Mouse (Mus musculus): ENCODE results near the gene Klhl42.
A peak's percentile ranks its signal among the peaks of the same experiment; 100 is the strongest.

The Klhl42 gene

GRCm38 (mm10) chr6:147091136-147092120 lies at the start of gene Klhl42:
Gene Klhl42 (plus strand): TSS chr6:147091379.
- DNase-seq = peak; percentile 75

DNA sequence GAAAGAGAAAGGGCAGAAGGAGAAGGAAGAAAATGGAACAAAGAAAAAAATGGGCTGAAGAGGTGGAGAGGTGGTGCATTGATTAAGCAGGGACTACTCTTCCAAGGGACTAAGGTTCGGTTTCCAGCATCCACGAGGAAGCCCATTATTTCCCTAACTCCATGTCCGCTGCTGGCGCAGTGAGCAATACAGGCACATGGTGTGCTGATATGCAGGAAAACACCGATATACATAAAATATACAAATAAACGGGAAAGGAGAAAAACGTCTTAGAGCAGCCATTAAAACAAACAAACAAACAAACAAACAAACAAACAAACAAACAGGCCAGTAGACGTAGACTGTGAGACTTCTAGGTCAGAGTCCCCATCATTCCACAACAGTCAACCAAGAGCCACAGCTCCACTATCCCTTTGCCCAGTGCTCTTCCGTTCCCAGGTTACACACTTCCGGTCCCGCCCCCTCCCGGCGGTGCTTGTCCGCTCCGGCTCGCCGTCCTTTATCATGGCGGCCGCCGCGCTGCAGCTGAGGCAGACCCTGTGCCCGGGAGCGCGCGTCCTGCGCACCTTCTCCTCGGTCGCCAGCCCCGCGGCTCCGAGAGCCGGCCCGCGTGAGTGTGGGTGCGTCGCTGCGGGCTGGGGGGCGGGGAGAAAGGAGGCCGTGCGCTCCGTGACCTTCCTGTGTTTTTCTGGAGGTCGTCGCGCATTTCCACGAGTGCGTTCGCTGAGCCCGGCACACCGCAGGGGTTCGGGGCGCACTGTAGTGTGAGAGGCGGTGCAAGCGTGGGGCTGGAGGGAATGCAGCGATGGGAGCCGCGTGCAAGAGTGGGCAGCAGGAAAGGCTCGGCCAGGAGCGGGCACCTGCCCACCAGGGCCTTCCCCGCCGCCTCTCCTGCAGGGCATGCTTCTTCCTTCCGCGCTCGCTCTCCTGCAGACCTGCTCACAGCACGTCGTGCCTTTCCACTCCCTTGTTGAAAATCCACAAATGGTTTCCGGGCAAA lies 48.6 kb upstream of the Klhl42 start, which contains the start of gene Mrps35:
Mrps35 (plus strand) TSS at position 474 of the 1,000 bp plus-strand sequence.
- DNase-seq = peak; percentile 92

DNA sequence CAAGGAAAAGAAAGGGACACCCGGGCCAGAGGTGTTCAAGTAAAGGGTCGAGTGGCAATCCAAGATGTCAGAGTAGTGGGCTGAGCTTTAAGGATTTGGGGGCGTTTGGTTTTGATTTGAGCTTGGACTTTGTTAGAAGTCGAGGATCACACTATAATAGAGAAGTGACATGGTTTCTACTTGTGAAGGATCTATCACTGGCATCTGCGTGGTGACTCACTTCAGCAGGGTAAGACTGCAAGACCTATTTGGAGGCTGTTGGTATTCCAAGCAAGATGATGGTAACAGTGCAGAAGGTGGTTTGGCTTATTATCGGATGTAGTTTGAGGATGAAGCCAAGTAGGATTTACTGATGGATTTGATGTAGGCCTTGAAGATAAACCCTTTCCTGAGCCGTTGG lies 47.5 kb upstream of the Klhl42 start:
- DNase-seq = no peak

DNA sequence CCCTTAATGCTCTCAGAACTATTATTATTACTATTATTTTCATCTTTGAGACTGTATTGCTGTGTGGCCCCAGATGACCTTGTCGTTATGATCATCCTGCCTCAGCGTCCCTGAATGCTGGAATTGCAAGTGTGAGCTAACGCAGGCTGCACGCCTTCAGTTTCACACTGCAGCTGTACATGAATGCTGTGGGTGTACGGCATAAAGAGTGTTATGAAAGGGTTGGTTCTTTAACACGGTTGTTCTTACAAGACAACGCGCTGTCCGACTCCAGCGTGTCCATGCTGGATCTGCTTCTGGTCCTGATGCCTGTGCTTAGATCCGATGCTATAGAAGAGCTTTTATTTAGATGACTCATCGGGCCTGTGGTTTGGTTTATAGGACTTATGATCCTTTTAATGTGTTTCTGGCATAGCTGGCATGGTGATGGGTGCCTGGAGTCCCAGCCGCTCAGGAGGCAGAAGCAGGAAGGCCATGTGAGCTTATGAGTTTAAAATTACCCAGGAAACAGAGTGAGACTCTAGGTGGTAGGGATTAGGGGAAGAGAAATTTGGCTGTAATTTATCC lies 41.9 kb upstream of the Klhl42 start:
- peak; percentile 44 for DNase-seq

- DNase-seq = no peak
These were observed 39.5 kb upstream of the Klhl42 start for GRCm38 (mm10) chr6:147051666-147052065.

DNA sequence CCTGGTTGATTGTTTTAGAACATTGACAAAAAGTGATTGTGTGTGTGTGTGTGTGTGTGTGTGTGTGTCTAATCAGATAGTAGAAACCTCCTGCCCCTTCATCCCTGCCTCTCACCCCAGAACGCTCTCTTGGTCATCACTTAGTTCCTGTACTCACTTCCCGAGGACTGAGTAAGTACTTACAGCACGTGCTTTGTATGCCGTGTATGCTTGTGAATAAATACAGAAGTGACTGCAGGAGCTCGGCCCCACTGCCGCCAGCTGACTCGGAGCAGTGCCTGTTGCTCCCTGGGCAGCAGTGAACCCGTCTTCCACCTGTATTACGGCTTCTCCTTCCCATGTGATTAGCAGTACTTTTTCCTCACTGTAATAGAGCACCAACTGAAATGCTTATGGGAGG lies 38.7 kb upstream of the Klhl42 start:
- DNase-seq = no peak

- DNase-seq = no peak
These were observed 37.2 kb upstream of the Klhl42 start for GRCm38 (mm10) chr6:147053785-147054646.

GRCm38 (mm10) chr6:147055374-147055977 lies 35.7 kb upstream of the Klhl42 start:
- DNase-seq = no peak

- no peak for DNase-seq
These were observed 31.9 kb upstream of the Klhl42 start for GRCm38 (mm10) chr6:147059326-147059725.

DNA sequence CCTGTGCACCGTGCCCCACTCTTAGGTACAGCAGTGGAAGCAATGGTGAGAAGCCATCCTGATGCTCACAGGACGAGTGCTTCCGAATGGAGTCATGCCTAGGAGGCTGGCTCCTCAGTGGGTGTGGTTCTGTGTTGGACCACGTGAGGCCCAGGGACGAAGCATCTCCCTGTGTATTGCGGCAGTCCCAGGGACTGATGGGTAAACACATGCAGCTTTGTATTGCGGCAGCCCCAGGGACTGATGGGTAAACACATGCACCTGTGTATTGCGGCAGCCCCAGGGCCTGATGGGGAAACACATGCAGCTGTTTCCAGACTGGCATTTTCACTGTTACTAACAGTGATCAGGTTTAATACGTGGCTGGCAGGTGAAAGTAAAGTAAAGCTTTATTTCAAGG lies 29.5 kb upstream of the Klhl42 start:
- DNase-seq = no peak

DNA sequence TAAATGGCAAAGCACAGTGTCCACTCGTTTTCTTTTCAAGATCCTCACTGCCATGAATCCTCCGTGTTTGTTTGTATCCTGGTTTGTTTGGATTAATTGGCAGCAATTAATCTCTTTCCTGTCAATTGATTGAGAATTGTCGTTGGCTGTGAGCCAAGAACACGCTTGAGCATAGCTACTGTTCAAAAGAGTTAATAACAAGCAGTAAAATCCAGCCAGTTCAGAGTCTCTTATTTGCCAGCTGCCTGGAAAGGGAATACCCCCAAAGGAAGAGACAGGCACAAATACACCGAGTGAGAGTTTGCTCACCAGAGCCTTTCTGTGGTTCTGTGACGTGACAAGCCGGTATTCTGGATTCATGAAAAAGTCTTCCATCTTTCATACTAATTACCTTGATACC lies 29.1 kb upstream of the Klhl42 start:
- no peak for DNase-seq

GRCm38 (mm10) chr6:147062694-147063093 lies 28.5 kb upstream of the Klhl42 start:
- no peak for DNase-seq

DNA sequence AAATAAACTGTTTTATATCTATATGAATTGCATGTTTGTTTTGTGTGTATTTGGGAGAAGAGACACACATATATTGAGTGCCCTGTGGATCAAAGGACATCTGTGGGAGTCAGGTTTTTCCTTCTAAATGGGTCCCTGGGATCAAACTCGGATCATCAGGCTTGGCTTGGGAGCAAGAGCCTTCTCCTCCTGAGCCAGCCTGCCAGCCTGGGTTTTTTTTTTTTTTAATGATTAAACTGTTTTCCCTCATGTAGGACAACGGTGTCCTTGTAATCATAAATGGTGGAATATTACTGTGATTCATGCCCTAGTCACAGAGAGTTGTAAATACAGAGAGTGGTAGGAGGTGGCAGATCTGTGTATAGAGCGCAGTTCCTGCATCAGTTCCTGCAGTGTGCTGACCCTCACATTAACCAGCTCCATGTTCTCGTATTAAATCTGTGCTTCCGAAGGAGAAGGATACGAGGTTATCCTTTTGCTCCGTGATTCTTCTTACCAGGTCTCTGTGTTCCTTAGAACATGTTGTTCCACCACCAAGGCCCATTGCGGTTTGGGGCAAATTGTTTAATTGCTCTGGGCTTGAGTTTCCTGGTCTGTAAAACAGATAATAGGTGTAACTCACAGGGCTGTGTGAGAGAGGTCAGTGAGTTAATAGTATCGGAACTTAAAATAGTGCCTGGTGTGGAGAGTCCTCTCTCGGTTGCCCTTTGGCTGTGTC lies 26.8 kb upstream of the Klhl42 start:
- DNase-seq = no peak

DNA sequence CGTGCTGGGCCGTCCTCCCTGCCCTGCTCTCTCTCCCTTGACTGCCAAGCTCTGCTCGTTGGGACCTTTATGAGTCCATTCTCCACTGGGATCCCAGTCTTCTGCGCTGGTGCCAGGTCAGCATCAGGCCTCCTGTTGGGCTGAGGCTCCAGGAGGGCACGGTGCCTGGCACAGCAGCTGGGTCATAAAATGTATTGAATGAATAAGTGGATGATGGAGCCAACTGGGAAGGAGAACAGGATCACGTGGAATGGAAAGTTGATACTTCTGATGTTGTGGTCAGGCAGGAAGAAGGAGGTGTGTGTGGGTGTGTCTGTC lies 26.3 kb upstream of the Klhl42 start:
- DNase-seq = no peak

- no peak for DNase-seq
These were observed 15.3 kb upstream of the Klhl42 start for GRCm38 (mm10) chr6:147075808-147076387.

- no peak for DNase-seq
These were observed 14.3 kb upstream of the Klhl42 start for GRCm38 (mm10) chr6:147076878-147077277.

GRCm38 (mm10) chr6:147079919-147080318 lies 11.3 kb upstream of the Klhl42 start:
- DNase-seq = no peak

GRCm38 (mm10) chr6:147085398-147086040 lies 5.7 kb upstream of the Klhl42 start:
- DNase-seq = no peak

GRCm38 (mm10) chr6:147086594-147087225 lies 4.5 kb upstream of the Klhl42 start, which contains the start of gene Mansc4:
Gene Mansc4 (minus strand): TSS chr6:147087032.
- no peak for DNase-seq
